Mouse (Mus musculus): ENCODE results near the gene Slc35f1. TPM values are rescaled to one million over a fixed set of nuclear protein-coding genes. Genes with fewer than 3 reads are reported as not detected.

Slc35f1 gene
- polyA plus RNA-seq, 1 experiment from 2014 or later: 1.1 TPM

DNA sequence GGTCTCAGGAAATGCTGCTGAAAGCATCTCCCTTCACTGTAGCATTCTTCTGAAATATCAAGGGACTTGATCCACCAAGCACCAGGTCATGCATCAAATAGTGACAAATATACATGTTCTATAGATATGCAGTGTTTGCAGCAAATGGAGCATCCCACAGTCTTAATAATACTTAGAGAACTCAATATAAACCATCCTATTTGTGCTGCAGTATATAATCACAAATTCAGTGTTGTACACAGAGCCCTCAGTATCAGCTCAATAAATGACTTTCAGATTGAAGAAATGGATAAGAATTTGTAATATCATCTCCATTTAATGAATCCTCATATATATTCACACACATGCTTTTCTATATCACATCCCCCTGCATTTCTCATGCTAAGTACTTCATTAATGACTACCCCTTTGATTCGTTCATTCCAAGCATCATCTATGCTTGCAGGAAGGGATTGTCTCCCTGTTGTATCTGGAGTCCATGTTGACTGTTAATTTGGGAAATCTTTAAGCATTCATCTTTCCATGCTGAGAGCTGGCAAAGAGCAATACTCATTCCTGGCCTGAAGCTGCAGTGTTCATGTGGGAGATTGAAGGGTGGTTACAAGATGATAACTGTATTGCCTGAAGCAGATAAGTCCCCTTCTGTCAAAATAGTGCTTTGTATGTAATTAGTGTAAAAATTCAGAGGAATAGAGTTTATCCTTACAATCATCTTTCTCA lies 249.9 kb downstream of the Slc35f1 start:
- Histone ChIP-seq H3K4me1 (replicated peaks) (no peaks in the 10 kb centered on the region), H3K4me3 (no peak overlapping the region), H3K36me3 (no peaks in the 10 kb centered on the region), H3K4me2 (no peak overlapping the region), H3K9ac (no peak overlapping the region), H3K27ac (no peak overlapping the region), H3K27me3 (no peaks in the 10 kb centered on the region), H3K9me3 (replicated peaks) (no peaks in the 10 kb centered on the region)
- ATAC-seq (replicated peaks; ENCODE audit: insufficient number of reproducible peaks, insufficient read depth, low FRiP score, low read depth): no peak
- WGBS: 73% methylated on average over 1 of the region's 1 CpGs

GRCm38 (mm10) chr10:52940831-52941216 lies 250.5 kb downstream of the Slc35f1 start:
- H3K9me3 ChIP-seq (replicated peaks): no peaks in the 10 kb centered on the region
- no peaks in the 10 kb centered on the region for H3K27me3 ChIP-seq
- H3K9ac ChIP-seq: no peak overlapping the region
- H3K36me3 ChIP-seq: no peaks in the 10 kb centered on the region
- no peak overlapping the region for H3K4me2 ChIP-seq
- no peak overlapping the region for H3K4me3 ChIP-seq
- no peaks in the 10 kb centered on the region for H3K4me1 ChIP-seq (replicated peaks)
- WGBS: 72% methylated on average over 5 of the region's 5 CpGs
- no peak overlapping the region for H3K27ac ChIP-seq
- no peak for ATAC-seq (replicated peaks; ENCODE audit: insufficient number of reproducible peaks, insufficient read depth, low FRiP score, low read depth)

DNA sequence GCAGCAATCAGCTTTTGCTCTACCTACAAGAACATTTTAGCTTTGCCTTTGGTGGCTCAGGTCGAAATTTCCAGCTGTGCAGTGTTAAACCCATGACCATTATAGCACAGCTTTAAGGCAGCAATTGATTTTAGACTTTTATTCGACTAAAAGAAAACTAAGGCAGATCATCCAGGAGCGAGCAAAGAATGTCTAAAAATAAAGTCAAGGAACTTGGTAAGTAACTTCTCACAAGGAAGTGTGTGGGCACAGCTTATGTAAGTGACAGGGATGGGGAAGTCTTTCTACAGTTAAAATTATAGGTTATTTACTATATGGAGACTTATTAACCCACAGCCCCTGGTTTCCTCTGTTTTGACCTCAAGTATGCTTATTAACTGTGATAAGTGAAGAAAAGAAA lies 262.2 kb downstream of the Slc35f1 start:
- Histone ChIP-seq H3K36me3 (no peaks in the 10 kb centered on the region), H3K4me2 (no peak overlapping the region), H3K27ac (no peak overlapping the region), H3K4me1 (replicated peaks) (no peaks in the 10 kb centered on the region), H3K9me3 (replicated peaks) (no peaks in the 10 kb centered on the region), H3K4me3 (no peak overlapping the region), H3K9ac (no peak overlapping the region), H3K27me3 (no peaks in the 10 kb centered on the region)
- ATAC-seq (replicated peaks; ENCODE audit: insufficient number of reproducible peaks, insufficient read depth, low FRiP score, low read depth): no peak
- WGBS: 71% methylated on average over 3 of the region's 3 CpGs

DNA sequence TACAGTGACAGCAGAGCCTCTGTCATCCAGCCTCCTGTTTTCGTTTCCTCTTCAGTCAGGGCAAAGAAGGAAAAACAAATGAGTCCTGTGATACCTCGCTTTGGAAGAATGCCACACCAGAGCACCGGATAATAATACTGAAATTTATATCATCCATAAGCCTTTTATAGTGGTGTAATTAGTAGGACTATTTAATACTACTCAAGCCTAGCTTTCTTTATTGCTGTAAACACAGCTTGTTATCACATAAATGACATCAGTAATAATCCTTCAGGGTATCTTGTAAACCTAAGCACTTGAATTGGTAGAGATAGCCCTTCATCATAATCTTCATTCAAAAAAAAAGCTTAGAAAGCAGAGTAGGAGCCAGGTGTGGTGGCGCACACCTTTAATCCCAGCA lies 266.4 kb downstream of the Slc35f1 start:
- no peak for ATAC-seq (replicated peaks; ENCODE audit: insufficient number of reproducible peaks, insufficient read depth, low FRiP score, low read depth)
- Histone ChIP-seq H3K27ac (no peak overlapping the region), H3K4me2 (no peak overlapping the region), H3K27me3 (no peaks in the 10 kb centered on the region), H3K4me3 (no peak overlapping the region), H3K9ac (no peak overlapping the region), H3K36me3 (no peaks in the 10 kb centered on the region), H3K4me1 (replicated peaks) (no peaks in the 10 kb centered on the region), H3K9me3 (replicated peaks) (no peaks in the 10 kb centered on the region)
- WGBS: 53% methylated on average over 4 of the region's 4 CpGs

- no peak overlapping the region for H3K27ac ChIP-seq
- H3K9me3 ChIP-seq (replicated peaks): no peaks in the 10 kb centered on the region
- peaks cover 7% of the 10 kb centered on the region for H3K4me1 ChIP-seq (replicated peaks)
- H3K9ac ChIP-seq: no peak overlapping the region
- no peak overlapping the region for H3K4me3 ChIP-seq
- H3K27me3 ChIP-seq: no peaks in the 10 kb centered on the region
- H3K4me2 ChIP-seq: no peak overlapping the region
- no peaks in the 10 kb centered on the region for H3K36me3 ChIP-seq
- WGBS: 87% methylated on average over 1 of the region's 1 CpGs
- no peak for ATAC-seq (replicated peaks; ENCODE audit: insufficient number of reproducible peaks, insufficient read depth, low FRiP score, low read depth)
These were observed 288.9 kb downstream of the Slc35f1 start for GRCm38 (mm10) chr10:52979251-52979650.

DNA sequence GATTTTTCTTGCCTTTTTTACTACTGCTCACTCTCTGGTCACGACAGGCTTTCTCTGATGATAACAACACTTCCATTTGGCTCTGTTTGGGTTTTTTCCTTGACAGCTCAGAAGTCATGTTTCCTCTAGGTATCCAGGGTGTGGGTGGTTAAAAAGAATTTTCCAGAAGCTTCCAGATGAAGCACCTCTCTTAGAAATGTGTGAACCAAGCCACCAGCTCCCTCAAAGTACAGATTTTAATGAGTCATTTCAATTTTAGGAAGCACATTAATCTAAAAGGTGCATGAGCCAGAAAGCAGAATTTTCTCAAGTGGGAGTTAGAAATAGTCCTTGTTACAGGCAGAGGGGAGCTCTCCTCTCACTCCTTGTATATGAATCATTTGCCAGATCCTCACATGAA lies 292.5 kb downstream of the Slc35f1 start:
- no peak for ATAC-seq (replicated peaks; ENCODE audit: insufficient number of reproducible peaks, insufficient read depth, low FRiP score, low read depth)
- no peaks in the 10 kb centered on the region for H3K9me3 ChIP-seq (replicated peaks)

DNA sequence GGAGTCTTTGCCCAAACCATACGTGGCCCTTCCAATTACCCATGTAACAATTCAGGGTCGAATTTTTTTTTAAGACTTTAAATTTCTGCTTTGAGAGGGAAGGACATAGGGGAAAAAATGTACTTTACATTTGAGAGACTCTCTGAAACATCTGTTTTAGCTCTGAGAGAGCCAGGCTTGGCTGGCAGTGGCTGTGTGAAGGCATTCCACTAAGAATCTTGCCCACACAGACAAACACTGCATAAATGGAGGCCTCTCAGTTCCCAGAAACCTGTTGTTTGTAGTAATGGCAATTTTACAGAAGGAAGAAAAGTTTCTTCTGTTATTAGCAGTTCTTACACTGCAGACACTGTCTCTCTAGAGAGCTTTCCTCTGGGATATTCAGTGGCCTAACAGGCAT lies 301.9 kb downstream of the Slc35f1 start:
- no peaks in the 10 kb centered on the region for H3K36me3 ChIP-seq
- no peaks in the 10 kb centered on the region for H3K4me1 ChIP-seq (replicated peaks)
- no peak for ATAC-seq (replicated peaks; ENCODE audit: insufficient number of reproducible peaks, insufficient read depth, low FRiP score, low read depth)
- H3K4me2 ChIP-seq: no peak overlapping the region
- 57% methylated on average over 2 of the region's 2 CpGs for WGBS
- H3K4me3 ChIP-seq: no peak overlapping the region
- no peaks in the 10 kb centered on the region for H3K27me3 ChIP-seq
- H3K27ac ChIP-seq: no peak overlapping the region
- no peaks in the 10 kb centered on the region for H3K9me3 ChIP-seq (replicated peaks)
- H3K9ac ChIP-seq: no peak overlapping the region

More for the DNA sequence above, 292.5 kb downstream of the Slc35f1 start:
- 22% methylated on average over 1 of the region's 1 CpGs for WGBS
- Histone ChIP-seq H3K4me3 (no peak overlapping the region), H3K27me3 (no peaks in the 10 kb centered on the region), H3K36me3 (no peaks in the 10 kb centered on the region), H3K4me1 (replicated peaks) (peaks cover 7% of the 10 kb centered on the region), H3K9ac (no peak overlapping the region), H3K27ac (no peak overlapping the region), H3K4me2 (no peak overlapping the region)

- Histone ChIP-seq H3K36me3 (no peaks in the 10 kb centered on the region), H3K4me3 (no peak overlapping the region), H3K27me3 (no peaks in the 10 kb centered on the region), H3K9me3 (replicated peaks) (no peaks in the 10 kb centered on the region), H3K4me2 (no peak overlapping the region), H3K27ac (no peak overlapping the region), H3K9ac (no peak overlapping the region), H3K4me1 (replicated peaks) (no peaks in the 10 kb centered on the region)
- ATAC-seq (replicated peaks; ENCODE audit: insufficient number of reproducible peaks, insufficient read depth, low FRiP score, low read depth): no peak
- 69% methylated on average over 2 of the region's 2 CpGs for WGBS
These were observed 306.6 kb downstream of the Slc35f1 start for GRCm38 (mm10) chr10:52996886-52997285.

DNA sequence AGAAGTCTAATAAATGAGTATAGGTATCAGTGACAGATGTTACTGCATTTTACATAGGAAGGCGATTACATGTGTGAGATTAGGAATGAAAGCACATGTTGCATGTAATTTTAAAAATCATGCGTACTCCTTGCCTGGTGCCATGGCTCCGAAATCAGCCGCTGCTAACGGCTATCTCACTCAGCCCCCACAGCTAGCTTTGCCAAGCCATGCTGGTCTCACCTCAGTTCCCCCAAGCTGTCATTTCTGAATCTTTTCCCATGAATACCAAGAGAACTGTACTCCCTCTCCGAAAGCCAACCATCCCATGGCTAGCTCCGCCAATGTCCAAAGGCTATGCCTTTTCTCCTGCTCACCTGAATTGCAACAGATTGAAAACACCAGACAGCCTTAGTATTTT lies 310.8 kb downstream of the Slc35f1 start:
- ATAC-seq (replicated peaks; ENCODE audit: insufficient number of reproducible peaks, insufficient read depth, low FRiP score, low read depth): no peak
- H3K4me2 ChIP-seq: no peak overlapping the region
- no peaks in the 10 kb centered on the region for H3K27me3 ChIP-seq
- no peak overlapping the region for H3K4me3 ChIP-seq
- 87% methylated on average over 7 of the region's 7 CpGs for WGBS
- no peaks in the 10 kb centered on the region for H3K9me3 ChIP-seq (replicated peaks)
- no peak overlapping the region for H3K9ac ChIP-seq
- no peaks in the 10 kb centered on the region for H3K4me1 ChIP-seq (replicated peaks)
- no peak overlapping the region for H3K27ac ChIP-seq
- no peaks in the 10 kb centered on the region for H3K36me3 ChIP-seq

DNA sequence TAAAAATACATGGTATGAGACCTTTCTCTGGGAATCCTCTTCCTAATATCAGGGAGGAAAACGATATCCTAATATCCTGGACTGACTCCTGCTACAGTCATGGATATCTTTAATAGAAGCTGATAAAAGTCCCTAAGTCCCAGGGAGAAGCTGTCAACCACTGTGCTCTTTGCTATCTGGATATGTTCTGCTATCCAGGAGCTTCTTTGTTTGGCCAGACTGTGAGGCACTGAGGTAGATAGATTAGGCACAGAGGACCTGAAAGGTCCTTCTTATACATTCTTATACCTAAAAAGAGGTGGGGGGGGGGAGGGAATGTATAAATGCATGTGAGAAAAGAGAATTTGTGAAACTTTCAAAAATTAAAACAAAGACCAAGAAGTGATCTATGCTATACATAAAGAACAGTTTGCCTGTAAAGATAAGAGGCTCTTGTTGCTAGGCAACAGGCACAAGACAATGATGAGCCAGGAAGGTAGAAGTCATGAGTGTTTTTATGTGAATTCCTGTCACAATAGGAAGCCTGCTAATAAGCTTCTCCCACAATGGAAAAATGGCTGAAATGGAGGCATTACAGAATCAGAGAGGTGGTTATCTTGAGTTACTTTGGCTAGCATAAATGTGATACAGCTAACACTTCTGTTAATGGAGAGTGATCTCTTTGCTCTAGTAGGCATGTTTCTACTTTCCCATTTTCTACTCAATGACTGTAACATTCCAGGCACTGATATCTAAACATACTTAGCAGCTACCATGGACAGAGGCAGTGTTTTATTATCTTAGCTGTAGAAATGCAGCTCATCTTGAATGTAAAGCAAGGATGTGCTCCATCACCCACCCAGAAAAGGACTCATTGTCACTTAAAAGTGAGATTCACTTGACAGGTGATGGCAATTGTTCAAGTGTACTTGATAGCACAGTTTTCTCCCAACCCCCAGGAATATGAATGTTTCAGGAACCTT lies 316.2 kb downstream of the Slc35f1 start:
- Histone ChIP-seq H3K4me2 (no peak overlapping the region), H3K4me3 (no peak overlapping the region), H3K4me1 (replicated peaks) (no peaks in the 10 kb centered on the region), H3K27ac (no peak overlapping the region), H3K36me3 (no peaks in the 10 kb centered on the region), H3K27me3 (no peaks in the 10 kb centered on the region), H3K9me3 (replicated peaks) (no peaks in the 10 kb centered on the region), H3K9ac (no peak overlapping the region)
- 43% methylated on average over 1 of the region's 1 CpGs for WGBS
- no peak for ATAC-seq (replicated peaks; ENCODE audit: insufficient number of reproducible peaks, insufficient read depth, low FRiP score, low read depth)

DNA sequence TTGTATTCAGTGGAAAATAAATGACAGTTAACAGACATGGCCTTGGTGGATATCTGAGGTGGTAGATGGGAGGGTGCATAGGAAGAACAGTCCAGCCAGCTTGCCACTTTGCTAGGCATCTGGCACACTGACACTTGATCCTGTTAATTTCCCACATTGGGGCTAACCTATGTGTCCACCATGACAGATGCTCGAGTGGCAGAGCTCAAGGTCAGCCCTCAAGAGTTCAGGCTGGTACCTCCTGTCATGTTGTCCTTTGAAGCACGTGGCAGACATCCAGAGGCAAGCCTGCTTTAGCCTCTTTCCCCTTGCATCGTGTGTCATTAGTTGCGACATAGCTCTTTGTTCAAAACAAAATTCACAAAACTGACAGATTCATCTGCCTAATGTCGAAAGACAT lies 323.5 kb downstream of the Slc35f1 start:
- H3K27me3 ChIP-seq: no peaks in the 10 kb centered on the region
- no peaks in the 10 kb centered on the region for H3K4me1 ChIP-seq (replicated peaks)
- no peak for ATAC-seq (replicated peaks; ENCODE audit: insufficient number of reproducible peaks, insufficient read depth, low FRiP score, low read depth)
- H3K4me3 ChIP-seq: no peak overlapping the region
- H3K4me2 ChIP-seq: no peak overlapping the region
- H3K9ac ChIP-seq: no peak overlapping the region
- no peaks in the 10 kb centered on the region for H3K36me3 ChIP-seq
- H3K9me3 ChIP-seq (replicated peaks): no peaks in the 10 kb centered on the region
- H3K27ac ChIP-seq: no peak overlapping the region
- 59% methylated on average over 5 of the region's 5 CpGs for WGBS
